Mouse (Mus musculus): ENCODE measurements around the gene Fsd1. TPM values are rescaled to one million over a fixed set of nuclear protein-coding genes. Genes with fewer than 3 reads are reported as not detected.
A peak's percentile ranks its signal among the peaks of the same experiment; 100 is the strongest.

Fsd1 gene
- polyA plus RNA-seq, 1 experiment: 1.2 TPM

DNA sequence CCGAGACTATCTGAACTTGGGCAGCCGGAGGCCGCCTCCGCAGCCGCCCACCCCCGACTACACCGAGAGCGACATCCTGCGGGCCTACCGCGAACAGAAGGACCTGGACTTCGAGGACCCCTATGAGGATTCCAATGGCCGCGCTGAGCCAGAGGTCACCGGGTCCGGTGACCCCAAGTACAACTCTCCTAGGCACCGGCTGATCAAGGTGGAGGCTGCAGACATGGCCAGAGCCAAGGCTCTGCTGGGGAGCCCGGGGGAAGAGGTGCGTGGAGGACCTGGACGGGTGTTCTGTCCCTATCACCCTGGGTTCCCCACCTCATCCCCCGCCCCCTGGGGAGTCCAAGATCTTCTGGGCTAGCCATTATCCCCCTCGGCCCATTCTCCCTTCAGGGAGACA lies 14.9 kb upstream of the Fsd1 start:
- Histone ChIP-seq H3K4me3 (ENCODE audit: insufficient read depth, poor library complexity, severe bottlenecking) (no peak overlapping the region), H3K27me3 (ENCODE audit: control insufficient read depth, insufficient read depth, insufficient read length) (peaks cover 35% of the 10 kb centered on the region), H3K36me3 (ENCODE audit: control insufficient read depth, insufficient read depth) (peaks cover 13% of the 10 kb centered on the region), H3K79me2 (ENCODE audit: control insufficient read depth, insufficient read depth) (no peaks in the 10 kb centered on the region), H3K79me3 (ENCODE audit: low read depth) (no peaks in the 10 kb centered on the region), H3ac (ENCODE audit: control insufficient read depth, insufficient read length, low read depth) (no peak overlapping the region)
- no peak for TF ChIP-seq MAX (IDR thresholded peaks at IDR 0.05)

- no peaks in the 10 kb centered on the region for H3K79me3 ChIP-seq (ENCODE audit: low read depth)
- no peaks in the 10 kb centered on the region for H3K79me2 ChIP-seq (ENCODE audit: control insufficient read depth, insufficient read depth)
- no peaks in the 10 kb centered on the region for H3K36me3 ChIP-seq (ENCODE audit: control insufficient read depth, insufficient read depth)
- H3K27me3 ChIP-seq (ENCODE audit: control insufficient read depth, insufficient read depth, insufficient read length): peaks cover 25% of the 10 kb centered on the region
- H3ac ChIP-seq (ENCODE audit: control insufficient read depth, insufficient read length, low read depth): no peak overlapping the region
- H3K4me3 ChIP-seq (ENCODE audit: insufficient read depth, poor library complexity, severe bottlenecking): no peak overlapping the region
- no peak for TF ChIP-seq CEBPB (IDR thresholded peaks at IDR 0.05; ENCODE audit: low read depth)
- TF ChIP-seq CTCF (IDR thresholded peaks at IDR 0.05; ENCODE audit: control insufficient read depth, insufficient read depth, insufficient read length): peak; percentile 71
Measured at GRCm38 (mm10) chr17:55976255-55976862, 9.9 kb upstream of the Fsd1 start.

- TF ChIP-seq MYOG (IDR thresholded peaks at IDR 0.05; ENCODE audit: control insufficient read depth, extremely low read depth, insufficient read length) (no peak), MYOD1 (IDR thresholded peaks at IDR 0.05; ENCODE audit: control insufficient read depth, insufficient read length, low read depth) (no peak), CEBPB (IDR thresholded peaks at IDR 0.05; ENCODE audit: low read depth) (no peak), MAX (IDR thresholded peaks at IDR 0.05) (no peak), USF1 (IDR thresholded peaks at IDR 0.05; ENCODE audit: low read depth) (no peak), FOSL1 (IDR thresholded peaks at IDR 0.05; ENCODE audit: insufficient read depth, low read length, poor library complexity, severe bottlenecking) (no peak), CTCF (IDR thresholded peaks at IDR 0.05; ENCODE audit: control insufficient read depth, insufficient read depth, insufficient read length) (no peak)
- H3K79me2 ChIP-seq (ENCODE audit: control insufficient read depth, insufficient read depth): no peaks in the 10 kb centered on the region
- no peak overlapping the region for H3ac ChIP-seq (ENCODE audit: control insufficient read depth, insufficient read length, low read depth)
- no peaks in the 10 kb centered on the region for H3K79me3 ChIP-seq (ENCODE audit: low read depth)
- H3K36me3 ChIP-seq (ENCODE audit: control insufficient read depth, insufficient read depth): no peaks in the 10 kb centered on the region
- H3K27me3 ChIP-seq (ENCODE audit: control insufficient read depth, insufficient read depth, insufficient read length): peaks cover 17% of the 10 kb centered on the region
- H3K4me3 ChIP-seq (ENCODE audit: insufficient read depth, poor library complexity, severe bottlenecking): no peak overlapping the region
Measured at GRCm38 (mm10) chr17:55977301-55977700, 9.0 kb upstream of the Fsd1 start.

GRCm38 (mm10) chr17:55990278-55990898 lies 4.1 kb downstream of the Fsd1 start:
- no peak for TF ChIP-seq FOSL1 (IDR thresholded peaks at IDR 0.05; ENCODE audit: insufficient read depth, low read length, poor library complexity, severe bottlenecking)
- TF ChIP-seq MYOG (IDR thresholded peaks at IDR 0.05; ENCODE audit: control insufficient read depth, extremely low read depth, insufficient read length): no peak
- no peak for TF ChIP-seq MAX (IDR thresholded peaks at IDR 0.05)
- TF ChIP-seq CTCF (IDR thresholded peaks at IDR 0.05; ENCODE audit: control insufficient read depth, insufficient read depth, insufficient read length): no peak
- TF ChIP-seq USF1 (IDR thresholded peaks at IDR 0.05; ENCODE audit: low read depth): no peak
- TF ChIP-seq CEBPB (IDR thresholded peaks at IDR 0.05; ENCODE audit: low read depth): no peak
- TF ChIP-seq MYOD1 (IDR thresholded peaks at IDR 0.05; ENCODE audit: control insufficient read depth, insufficient read length, low read depth): no peak
- Histone ChIP-seq H3ac (ENCODE audit: control insufficient read depth, insufficient read length, low read depth) (no peak overlapping the region), H3K27me3 (ENCODE audit: control insufficient read depth, insufficient read depth, insufficient read length) (peaks cover 50% of the 10 kb centered on the region), H3K79me3 (ENCODE audit: low read depth) (no peaks in the 10 kb centered on the region), H3K79me2 (ENCODE audit: control insufficient read depth, insufficient read depth) (no peaks in the 10 kb centered on the region), H3K36me3 (ENCODE audit: control insufficient read depth, insufficient read depth) (no peaks in the 10 kb centered on the region), H3K4me3 (ENCODE audit: insufficient read depth, poor library complexity, severe bottlenecking) (no peak overlapping the region)

DNA sequence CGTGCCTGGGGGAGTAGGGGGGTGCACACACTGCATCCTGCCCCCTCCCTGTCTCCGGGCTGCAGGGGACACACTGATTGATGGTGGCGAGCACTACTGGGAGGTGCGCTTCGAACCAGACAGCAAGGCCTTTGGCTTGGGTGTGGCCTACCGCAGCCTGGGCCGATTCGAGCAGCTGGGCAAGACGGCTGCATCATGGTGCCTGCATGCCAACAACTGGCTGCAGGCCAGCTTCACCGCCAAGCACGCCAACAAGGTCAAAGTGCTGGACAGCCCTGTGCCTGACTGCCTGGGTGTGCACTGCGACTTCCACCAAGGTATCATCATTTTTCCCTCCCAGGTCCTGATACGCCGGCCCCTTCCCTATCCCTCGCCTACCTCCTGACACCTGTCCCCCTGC lies 9.7 kb downstream of the Fsd1 start:
- Histone ChIP-seq H3K79me2 (ENCODE audit: control insufficient read depth, insufficient read depth) (no peaks in the 10 kb centered on the region), H3K79me3 (ENCODE audit: low read depth) (no peaks in the 10 kb centered on the region), H3K36me3 (ENCODE audit: control insufficient read depth, insufficient read depth) (no peaks in the 10 kb centered on the region), H3ac (ENCODE audit: control insufficient read depth, insufficient read length, low read depth) (no peak overlapping the region), H3K27me3 (ENCODE audit: control insufficient read depth, insufficient read depth, insufficient read length) (peaks cover 47% of the 10 kb centered on the region), H3K4me3 (ENCODE audit: insufficient read depth, poor library complexity, severe bottlenecking) (no peak overlapping the region)
- TF ChIP-seq FOSL1 (IDR thresholded peaks at IDR 0.05; ENCODE audit: insufficient read depth, low read length, poor library complexity, severe bottlenecking) (no peak), USF1 (IDR thresholded peaks at IDR 0.05; ENCODE audit: low read depth) (no peak)

GRCm38 (mm10) chr17:55999794-56000499 lies 13.6 kb downstream of the Fsd1 start:
- TF ChIP-seq CEBPB (IDR thresholded peaks at IDR 0.05; ENCODE audit: low read depth) (no peak), FOSL1 (IDR thresholded peaks at IDR 0.05; ENCODE audit: insufficient read depth, low read length, poor library complexity, severe bottlenecking) (no peak), MYOD1 (IDR thresholded peaks at IDR 0.05; ENCODE audit: control insufficient read depth, insufficient read length, low read depth) (no peak), CTCF (IDR thresholded peaks at IDR 0.05; ENCODE audit: control insufficient read depth, insufficient read depth, insufficient read length) (no peak), MYOG (IDR thresholded peaks at IDR 0.05; ENCODE audit: control insufficient read depth, extremely low read depth, insufficient read length) (no peak), MAX (IDR thresholded peaks at IDR 0.05) (no peak), USF1 (IDR thresholded peaks at IDR 0.05; ENCODE audit: low read depth) (no peak)
- Histone ChIP-seq H3K36me3 (ENCODE audit: control insufficient read depth, insufficient read depth) (no peaks in the 10 kb centered on the region), H3K79me2 (ENCODE audit: control insufficient read depth, insufficient read depth) (no peaks in the 10 kb centered on the region), H3K79me3 (ENCODE audit: low read depth) (no peaks in the 10 kb centered on the region), H3K4me3 (ENCODE audit: insufficient read depth, poor library complexity, severe bottlenecking) (no peak overlapping the region), H3K27me3 (ENCODE audit: control insufficient read depth, insufficient read depth, insufficient read length) (peaks cover 30% of the 10 kb centered on the region), H3ac (ENCODE audit: control insufficient read depth, insufficient read length, low read depth) (no peak overlapping the region)

Measured in C2C12 (cell line).